Comparison of ENCODE assay signal across 26 mouse cellular contexts in the genomic region with DNA sequence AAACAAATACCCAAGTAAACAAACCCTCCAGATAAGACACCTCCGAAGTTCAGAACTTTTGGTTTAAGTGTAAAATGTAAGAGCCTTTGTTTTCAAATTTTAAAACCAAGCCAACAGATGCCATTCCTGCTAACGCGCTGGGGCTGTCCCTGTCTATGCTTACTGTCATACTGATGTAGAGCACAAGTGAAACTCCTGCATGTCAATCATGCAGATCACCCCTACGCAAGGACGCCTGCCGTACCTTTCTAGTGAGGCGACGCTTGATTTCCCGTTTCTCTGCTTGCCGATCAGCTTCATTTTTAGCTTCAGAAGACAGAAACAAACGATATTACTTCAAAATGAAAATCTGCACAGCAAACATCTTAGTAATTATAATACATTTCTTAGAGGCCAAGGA. TPM values are rescaled to one million over a fixed set of nuclear protein-coding genes. Genes with fewer than 3 reads are reported as not detected.
DNase-seq lines count a peak whose midpoint lies in the region; ATAC-seq and TF ChIP-seq lines count a peak whose summit lies in the region.
"Had no signal": no experiment of that assay in that cellular context is flagged by ENCODE, and none has a peak within 500 bp of the region (broad histone marks: within the 10 kb centered on the region; RNA-seq: fewer than 3 reads in every experiment).

No protein-coding gene starts in this region.

- ATAC-seq in activated CD4-positive, CD25-positive, alpha-beta regulatory T cell, adult 4 months = peak; percentile 72
- ATAC-seq: forebrain, embryonic 16.5 days; intestine, embryonic 16.5 days had no signal

- intact Hi-C loops in heart, adult 2 months (cut with DNase I) = no loop called here

- H3K4me3 ChIP-seq in heart, adult 2 months = no peak overlapping the region
- H3K4me3 ChIP-seq: embryonic facial prominence, embryonic 10.5 days; embryonic facial prominence, embryonic 13.5 days; erythroblast, embryonic 14.5 days; forebrain, embryonic 12.5 days; gastrocnemius, adult 2 months; hindbrain, embryonic 12.5 days; hindbrain, embryonic 15.5 days had no signal

- peaks cover 9% of the 10 kb centered on the region for H3K36me3 ChIP-seq in heart, adult 2 months (ENCODE audit: control insufficient read depth, insufficient read depth, low read length)
- H3K36me3 ChIP-seq in splenic B cell, adult 2 months (ENCODE audit: control insufficient read depth, insufficient read depth, low read length, poor library complexity, severe bottlenecking) = peaks cover 10% of the 10 kb centered on the region; the same call in 1 of the 2 replicates

- no peak overlapping the region for H3K27ac ChIP-seq in heart, adult 2 months
- H3K27ac ChIP-seq: embryonic facial prominence, embryonic 10.5 days; embryonic facial prominence, embryonic 13.5 days; forebrain, embryonic 12.5 days; gastrocnemius, adult 2 months; hindbrain, embryonic 12.5 days; hindbrain, embryonic 15.5 days had no signal

- no peak for TF ChIP-seq EP300 in heart, adult 2 months (IDR thresholded peaks at IDR 0.05; ENCODE audit: insufficient read depth, low read depth, low read length)

- TF ChIP-seq CTCF in heart, adult 2 months (IDR thresholded peaks at IDR 0.05) = no peak

- H3K9ac ChIP-seq in heart, adult 2 months (ENCODE audit: low read depth, low read length) = no peak overlapping the region
- H3K9ac ChIP-seq: embryonic facial prominence, embryonic 13.5 days; forebrain, embryonic 12.5 days; hindbrain, embryonic 12.5 days; hindbrain, embryonic 15.5 days had no signal

- WGBS in heart, adult 2 months = 96% methylated on average over 11 of the region's 11 CpGs

- DNase-seq in heart, adult 11 months = peak; percentile 65
- no peak for DNase-seq in heart, adult 2 months
- peak; percentile 56 for DNase-seq in CD4-positive, CD25-positive, alpha-beta regulatory T cell, adult 2 months (ENCODE audit: low read depth, low spot score)
- DNase-seq in splenic B cell, adult 2 months (ENCODE audit: low read depth, low spot score) = peak; percentile 60
- no peak for DNase-seq in spleen, postnatal 36 days (ENCODE audit: low spot score in 2 of 2)
- DNase-seq in right cerebral cortex, adult 18-20 months = no peak
- DNase-seq in frontal cortex, postnatal 25 days (ENCODE audit: low spot score in 2 of 2) = no peak
- DNase-seq: adrenal gland, adult 8-10 months; adrenal gland, postnatal 25 days; B cell, adult 2 months; cerebellum, adult 11-12 months; cerebellum, adult 8-10 months; cerebellum, postnatal 10 days; cerebellum, postnatal 36 days; embryo, embryonic 11 days; gastrocnemius, adult 2 months; gastrocnemius, postnatal 14 days had no signal

- no peaks in the 10 kb centered on the region for H3K27me3 ChIP-seq in heart, adult 2 months (ENCODE audit: control insufficient read depth, insufficient read depth, low read length)
- no peaks in the 10 kb centered on the region for H3K27me3 ChIP-seq in splenic B cell, adult 2 months (ENCODE audit: control insufficient read depth, insufficient read depth, low read length, poor library complexity, severe bottlenecking)
- H3K27me3 ChIP-seq: embryonic facial prominence, embryonic 13.5 days; forebrain, embryonic 12.5 days; hindbrain, embryonic 12.5 days; hindbrain, embryonic 15.5 days had no signal

- H3K4me1 ChIP-seq in heart, adult 2 months (ENCODE audit: control insufficient read depth, insufficient read depth, low read length) = no peaks in the 10 kb centered on the region; the same call in 1 of the 2 replicates
- H3K4me1 ChIP-seq: embryonic facial prominence, embryonic 10.5 days; embryonic facial prominence, embryonic 13.5 days; forebrain, embryonic 12.5 days; hindbrain, embryonic 12.5 days; hindbrain, embryonic 15.5 days had no signal

- TF ChIP-seq POLR2A in heart, adult 2 months (IDR thresholded peaks at IDR 0.05; ENCODE audit: insufficient read depth, low read depth, low read length) = no peak

- no peaks in the 10 kb centered on the region for H3K79me2 ChIP-seq in heart, adult 2 months (replicated peaks; ENCODE audit: control insufficient read depth, insufficient read depth, low read length)

RNA-seq across cellular contexts. Expression of gene Rcc1, which starts 10.1 kb away (rescaled TPM):
- 1 to 10 TPM; 6.6 to 7.5 TPM for total RNA-seq in heart, adult 2 months (2021)
- 5.1 and 5.2 TPM in 2 replicates for polyA plus RNA-seq in heart, adult 2 months (2012; rRNA removed)
- 10 to 100 TPM in 1 of 2 experiments, 1 to 10 TPM in 1; 9.5 to 25.2 TPM for polyA plus RNA-seq in activated CD4-positive, CD25-positive, alpha-beta regulatory T cell, adult 4 months (2017; shearing (Covaris generic))

RNA-seq across cellular contexts. Expression of gene Trnau1ap, which starts 34.1 kb away (rescaled TPM):
- total RNA-seq in heart, adult 2 months (2021) = 10 to 100 TPM; 21.3 to 24.6 TPM
- 14.8 and 14.9 TPM in 2 replicates for polyA plus RNA-seq in heart, adult 2 months (2012; rRNA removed)
- 10 to 100 TPM; 36.0 to 41.5 TPM for polyA plus RNA-seq in activated CD4-positive, CD25-positive, alpha-beta regulatory T cell, adult 4 months (2017; shearing (Covaris generic))

RNA-seq across cellular contexts. Expression of gene Phactr4, which starts 58.8 kb away (rescaled TPM):
- 10 to 100 TPM; 22.3 to 22.4 TPM for total RNA-seq in heart, adult 2 months (2021)
- polyA plus RNA-seq in heart, adult 2 months (2012; rRNA removed) = 8.7 and 10.1 TPM in 2 replicates
- 1 to 10 TPM; 3.8 to 4.7 TPM for polyA plus RNA-seq in activated CD4-positive, CD25-positive, alpha-beta regulatory T cell, adult 4 months (2017; shearing (Covaris generic))

Comparison
In these comparisons a context has a peak if more than half of its experiments do, and no peak if none do; other contexts are left out.
1. DNase-seq: peak in heart, adult 11 months (single experiment), CD4-positive, CD25-positive, alpha-beta regulatory T cell, adult 2 months (single experiment) and splenic B cell, adult 2 months (single experiment); none in heart, adult 2 months (0 of 2), spleen, postnatal 36 days (0 of 2), right cerebral cortex, adult 18-20 months (single experiment) and frontal cortex, postnatal 25 days (0 of 2).